Mouse (Mus musculus): ENCODE measurements at regions not wholly inside any gene's neighbourhood (a gene's known extent, or its start where the extent isn't known, plus 50 kb on each side); places are given as distances from the start of the nearest gene placed in this dataset.

- TF ChIP-seq CTCF (IDR thresholded peaks at IDR 0.05; ENCODE audit: low read depth) (no peak), EP300 (optimal IDR thresholded peaks at IDR 0.05) (no peak)
These were observed 373.8 kb upstream of the Slco3a1 start for GRCm38 (mm10) chr7:74928226-74928927.

Data from stomach, postnatal 0 days (tissue).